Mouse (Mus musculus): Measurements from ENCODE around the gene Tor1b.

Tor1b gene

GRCm38 (mm10) chr2:30985111-30986020, 32.6 kb downstream of the Tor1b start:
- no peak for DNase-seq (ENCODE audit: low read depth in 1 of 2, low spot score in 2 of 2)

GRCm38 (mm10) chr2:30990221-30990620, 37.5 kb downstream of the Tor1b start:
- DNase-seq (ENCODE audit: low read depth in 1 of 2, low spot score in 2 of 2): no peak

GRCm38 (mm10) chr2:30994853-30995252, 42.1 kb downstream of the Tor1b start:
- no peak for DNase-seq (ENCODE audit: low read depth in 1 of 2, low spot score in 2 of 2)

GRCm38 (mm10) chr2:30995432-30995996, 42.8 kb downstream of the Tor1b start:
- no peak for DNase-seq (ENCODE audit: low read depth in 1 of 2, low spot score in 2 of 2)

GRCm38 (mm10) chr2:30998443-30999260, 45.9 kb downstream of the Tor1b start:
- DNase-seq (ENCODE audit: low read depth in 1 of 2, low spot score in 2 of 2): no peak

- no peak for DNase-seq (ENCODE audit: low read depth in 1 of 2, low spot score in 2 of 2)
Observed at GRCm38 (mm10) chr2:31002857-31003256, 50.1 kb downstream of the Tor1b start.

- DNase-seq (ENCODE audit: low read depth in 1 of 2, low spot score in 2 of 2): no peak
Observed at GRCm38 (mm10) chr2:31005453-31005852, 52.7 kb downstream of the Tor1b start.

- DNase-seq (ENCODE audit: low read depth in 1 of 2, low spot score in 2 of 2): no peak
Observed at GRCm38 (mm10) chr2:31006434-31006833, 53.7 kb downstream of the Tor1b start.

GRCm38 (mm10) chr2:31007208-31007607, 54.4 kb downstream of the Tor1b start:
- no peak for DNase-seq (ENCODE audit: low read depth in 1 of 2, low spot score in 2 of 2)

Data from monocyte, adult 2 months (primary cell).